Mouse (Mus musculus): ENCODE measurements around the gene Utrn. TPM values are rescaled to one million over a fixed set of nuclear protein-coding genes. Genes with fewer than 3 reads are reported as not detected.
A peak's percentile ranks its signal among the peaks of the same experiment; 100 is the strongest.

Gene Utrn
- total RNA-seq, 2 experiments from 2014 or later: 77.6 to 80.3 TPM

- intact Hi-C loops (cut with DNase I): no loop called here
- no peak for DNase-seq
These were observed 493.1 kb downstream of the Utrn start for GRCm38 (mm10) chr10:12376015-12376414.

- intact Hi-C loops (cut with DNase I): no loop called here
- DNase-seq: no peak
These were observed 494.4 kb downstream of the Utrn start for GRCm38 (mm10) chr10:12374741-12375140.

GRCm38 (mm10) chr10:12354556-12354955, 514.6 kb downstream of the Utrn start:
- intact Hi-C loops (cut with DNase I): no loop called here
- DNase-seq: peak; percentile 61 to 78

GRCm38 (mm10) chr10:12354106-12354505, 515.1 kb downstream of the Utrn start:
- no peak for DNase-seq
- intact Hi-C loops (cut with DNase I): no loop called here

- DNase-seq: no peak
- intact Hi-C loops (cut with DNase I): no loop called here
These were observed 529.2 kb downstream of the Utrn start for GRCm38 (mm10) chr10:12339704-12340558.

GRCm38 (mm10) chr10:12339005-12339703, 530.0 kb downstream of the Utrn start:
- intact Hi-C loops (cut with DNase I): no loop called here
- DNase-seq: no peak

Other genes starting within 250 kb of the Utrn start
- gene Stx11, start 94.9 kb upstream of the Utrn start, total RNA-seq (2021): 1 to 10 TPM; 2.7 to 2.9 TPM
- 1 to 10 TPM; 7.1 to 8.0 TPM for gene Sf3b5, start 136.0 kb upstream of the Utrn start, total RNA-seq (2021)
- 10 to 100 TPM; 50.5 to 50.6 TPM for gene Plagl1, start 191.1 kb upstream of the Utrn start, total RNA-seq (2021)

Data from heart, postnatal 10 days (tissue).